Mouse (Mus musculus) MEL (cell line): ENCODE results near the gene Zfp981. TPM values are rescaled to one million over a fixed set of nuclear protein-coding genes. Genes with fewer than 3 reads are reported as not detected.
"Not testable (repeated sequence)": the region's sequence is repeated elsewhere in the genome, so short reads cannot be mapped to it uniquely, and the experiment has no call there.

Experiments
- DNase-seq: peaks from one replicate; pipeline ENCODE4 v3.0.0; 2011; ENCODE audit warnings: low read depth, low spot score
- H3K27ac ChIP-seq: 2 replicates; pipeline ENCODE4 v1.5.1; 2012; ENCODE audit warnings: low read depth, mild to moderate bottlenecking, control low read depth, low read length, moderate library complexity; ENCODE audit not compliant: control insufficient read depth
- H3K27me3 ChIP-seq, 2 experiments: fragments of 150-350 bp in 1 of 2; sonication (generic) in 1 of 2; 2 replicates each; pipeline ENCODE4 v1.6.1; 2012; ENCODE audit warnings: low read length in 2 of 2, mild to moderate bottlenecking in 2 of 2, improper control_type of control experiment in 1 of 2, moderate library complexity in 1 of 2; ENCODE audit not compliant: insufficient read depth in 2 of 2, control insufficient read depth in 1 of 2
- H3K36me3 ChIP-seq, 2 experiments: 2 replicates each; pipeline ENCODE4 v1.6.1; 2012 to 2014; ENCODE audit warnings: low read length in 2 of 2, improper control_type of control experiment in 1 of 2, inconsistent platforms in 1 of 2, mild to moderate bottlenecking in 1 of 2; ENCODE audit not compliant: insufficient read depth in 2 of 2, control insufficient read depth in 1 of 2
- H3K4me1 ChIP-seq, 2 experiments: fragments of 150-350 bp in 1 of 2; sonication (generic) in 1 of 2; 2 replicates each; pipeline ENCODE4 v1.6.1; 2012; ENCODE audit warnings: low read length in 2 of 2, improper control_type of control experiment in 1 of 2, mild to moderate bottlenecking in 1 of 2; ENCODE audit not compliant: insufficient read depth in 2 of 2, control insufficient read depth in 1 of 2
- H3K4me3 ChIP-seq, 2 experiments: fragments of 150-350 bp in 1 of 2; sonication (generic) in 1 of 2; 2 replicates each; pipeline ENCODE4 v1.5.1; 2012; ENCODE audit warnings: low read depth in 2 of 2, low read length in 2 of 2, mild to moderate bottlenecking in 2 of 2, moderate library complexity in 2 of 2, control low read depth in 1 of 2, improper control_type of control experiment in 1 of 2; ENCODE audit not compliant: control insufficient read depth in 1 of 2, insufficient read depth in 1 of 2
- H3K79me2 ChIP-seq: 2 replicates; pipeline ENCODE4 v1.6.1; 2012; ENCODE audit warnings: mild to moderate bottlenecking, low read length, moderate library complexity; ENCODE audit not compliant: control insufficient read depth, poor library complexity, insufficient read depth
- H3K9ac ChIP-seq: 2 replicates; pipeline ENCODE4 v1.6.1; 2012; ENCODE audit warnings: low read depth, mild to moderate bottlenecking, control low read depth, low read length, moderate library complexity; ENCODE audit not compliant: control insufficient read depth, poor library complexity, severe bottlenecking
- H3K9me3 ChIP-seq: fragments of 150-350 bp; sonication (generic); replicated peaks from 2 replicates; pipeline ENCODE4 v1.6.1; 2012; ENCODE audit warnings: mild to moderate bottlenecking, low read length, improper control_type of control experiment, moderate library complexity; ENCODE audit not compliant: insufficient read depth
- polyA plus RNA-seq, 2 experiments: library from polyadenylated mRNA; stranded (reverse) in 1 of 2; unstranded in 1 of 2; fragments of >175 nt in 1 of 2; fragments of >200 nt in 1 of 2; gene quantifications; 2 replicates each; pipeline versions ENCODE4 v1.2.1 to v1.2.4; 2012; ENCODE audit warnings: low replicate concordance in 2 of 2, low read depth in 1 of 2; ENCODE audit not compliant: insufficient read length in 2 of 2, insufficient read depth in 1 of 2, missing spikeins in 1 of 2
- total RNA-seq: library from RNA; depleted of rRNA; stranded (reverse); fragments of 300-350 nt; gene quantifications from 2 replicates; pipeline ENCODE4 v1.2.3, GENCODE M21; 2012

Zfp981 gene
- total and polyA plus RNA-seq, 3 experiments: 0.46 to 2.9 TPM; not detected in 1

- not testable (repeated sequence) for H3K9me3 ChIP-seq, H3K4me3 ChIP-seq, H3K79me2 ChIP-seq, H3K4me1 ChIP-seq, H3K36me3 ChIP-seq, H3K9ac ChIP-seq, DNase-seq, H3K27me3 ChIP-seq, H3K27ac ChIP-seq
These were observed 18.1 kb upstream of the Zfp981 start for GRCm38 (mm10) chr4:146483571-146484280.

GRCm38 (mm10) chr4:146484676-146485075 is 17.2 kb upstream of the Zfp981 start:
- H3K4me1 ChIP-seq, H3K4me3 ChIP-seq, H3K79me2 ChIP-seq, DNase-seq, H3K9me3 ChIP-seq, H3K9ac ChIP-seq, H3K27me3 ChIP-seq, H3K36me3 ChIP-seq, H3K27ac ChIP-seq: not testable (repeated sequence)

GRCm38 (mm10) chr4:146485183-146485939 is 16.5 kb upstream of the Zfp981 start:
- not testable (repeated sequence) for DNase-seq, H3K79me2 ChIP-seq, H3K9ac ChIP-seq, H3K27ac ChIP-seq, H3K4me3 ChIP-seq, H3K4me1 ChIP-seq, H3K9me3 ChIP-seq, H3K36me3 ChIP-seq, H3K27me3 ChIP-seq

GRCm38 (mm10) chr4:146486753-146487152 is 15.1 kb upstream of the Zfp981 start:
- not testable (repeated sequence) for H3K27ac ChIP-seq, H3K9me3 ChIP-seq, H3K4me3 ChIP-seq, H3K9ac ChIP-seq, H3K4me1 ChIP-seq, DNase-seq, H3K79me2 ChIP-seq, H3K27me3 ChIP-seq, H3K36me3 ChIP-seq

- not testable (repeated sequence) for H3K27me3 ChIP-seq, H3K4me1 ChIP-seq, H3K27ac ChIP-seq, H3K9me3 ChIP-seq, H3K4me3 ChIP-seq, H3K9ac ChIP-seq, H3K79me2 ChIP-seq, H3K36me3 ChIP-seq, DNase-seq
These were observed 12.6 kb upstream of the Zfp981 start for GRCm38 (mm10) chr4:146489196-146489595.

GRCm38 (mm10) chr4:146491993-146492392 is 9.8 kb upstream of the Zfp981 start:
- not testable (repeated sequence) for H3K9ac ChIP-seq, H3K27ac ChIP-seq, H3K36me3 ChIP-seq, H3K9me3 ChIP-seq, H3K27me3 ChIP-seq, DNase-seq, H3K4me1 ChIP-seq, H3K79me2 ChIP-seq, H3K4me3 ChIP-seq
